Mouse (Mus musculus) olfactory bulb, adult 2 months (tissue): ENCODE data around the gene Vps35l.

Experiments used
- CTCF ChIP-seq: fragments of 200-500 bp; IDR thresholded peaks from 2 replicates; pipeline ENCODE4 v1.5.1; 2012; ENCODE audit warnings: low read depth, mild to moderate bottlenecking, low read length, moderate library complexity; ENCODE audit not compliant: insufficient read depth
- POLR2A ChIP-seq: fragments of 200-500 bp; IDR thresholded peaks from 2 replicates; pipeline ENCODE4 v1.6.1; 2012; ENCODE audit warnings: mild to moderate bottlenecking, low read depth, low read length, moderate library complexity; ENCODE audit not compliant: insufficient read depth

GRCm38 (mm10) chr7:118763939-118764338, 23.9 kb downstream of the Vps35l start:
- TF ChIP-seq CTCF (no peak), POLR2A (no peak)
